Mouse (Mus musculus): ENCODE measurements around the gene Gm11596. TPM values are rescaled to one million over a fixed set of nuclear protein-coding genes. Genes with fewer than 3 reads are reported as not detected.
"Not testable (repeated sequence)": the region's sequence is repeated elsewhere in the genome, so short reads cannot be mapped to it uniquely, and the experiment has no call there.

The Gm11596 gene
- polyA plus RNA-seq, 1 experiment from 2014 or later: not detected

GRCm38 (mm10) chr11:99778401-99778800, 14.9 kb downstream of the Gm11596 start:
- H3K4me1 ChIP-seq (ENCODE audit: control insufficient read depth, low read depth, low read length): no peaks in the 10 kb centered on the region
- 65% methylated on average over 7 of the region's 7 CpGs for WGBS (ENCODE audit: insufficient replicate concordance)

DNA sequence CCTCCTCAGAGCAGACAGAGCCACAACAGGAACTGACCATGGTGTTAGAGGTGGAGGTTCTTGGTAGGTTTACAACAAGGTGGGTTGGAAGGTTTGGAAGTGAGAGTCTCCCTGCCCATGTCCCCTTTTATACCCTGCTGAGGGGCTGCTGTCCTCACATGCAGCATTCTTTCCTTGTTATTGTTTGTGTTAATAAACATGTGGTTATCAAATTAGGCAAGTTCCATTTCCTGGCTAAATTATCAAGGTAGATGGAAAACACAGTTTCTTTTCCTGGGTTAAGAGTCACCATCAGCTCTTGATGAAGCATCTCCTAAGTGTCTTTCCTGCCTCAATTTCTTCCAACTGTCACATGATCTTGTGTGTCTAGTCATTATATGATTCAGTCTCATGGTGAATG, 20.5 kb downstream of the Gm11596 start, which contains the start of gene Gm11595:
Gene Gm11595, minus strand, starts transcription at position 101 of the 400 bp plus-strand sequence.
- H3K36me3 ChIP-seq (ENCODE audit: control insufficient read depth, insufficient read depth); ATAC-seq (ENCODE audit: low read depth); H3K27me3 ChIP-seq (ENCODE audit: control insufficient read depth, insufficient read depth, low read depth, low read length); H3K9ac ChIP-seq (ENCODE audit: low read depth, low read length); H3K4me1 ChIP-seq (ENCODE audit: control insufficient read depth, low read depth, low read length); H3K27ac ChIP-seq (ENCODE audit: low read length); H3K4me3 ChIP-seq (ENCODE audit: low read depth, low read length); H3K4me2 ChIP-seq (ENCODE audit: low read depth, low read length); H3K9me3 ChIP-seq (replicated peaks; ENCODE audit: control insufficient read depth, low read length): not testable (repeated sequence)

More at GRCm38 (mm10) chr11:99778401-99778800, 14.9 kb downstream of the Gm11596 start:
- no peaks in the 10 kb centered on the region for H3K27me3 ChIP-seq (ENCODE audit: control insufficient read depth, insufficient read depth, low read depth, low read length)
- H3K9me3 ChIP-seq (replicated peaks; ENCODE audit: control insufficient read depth, low read length): no peaks in the 10 kb centered on the region
- no peak for ATAC-seq (ENCODE audit: low read depth)
- no peaks in the 10 kb centered on the region for H3K36me3 ChIP-seq (ENCODE audit: control insufficient read depth, insufficient read depth)
- no peak overlapping the region for H3K27ac ChIP-seq (ENCODE audit: low read length)
- H3K9ac ChIP-seq (ENCODE audit: low read depth, low read length): no peak overlapping the region
- H3K4me3 ChIP-seq (ENCODE audit: low read depth, low read length): no peak overlapping the region
- no peak overlapping the region for H3K4me2 ChIP-seq (ENCODE audit: low read depth, low read length)

DNA sequence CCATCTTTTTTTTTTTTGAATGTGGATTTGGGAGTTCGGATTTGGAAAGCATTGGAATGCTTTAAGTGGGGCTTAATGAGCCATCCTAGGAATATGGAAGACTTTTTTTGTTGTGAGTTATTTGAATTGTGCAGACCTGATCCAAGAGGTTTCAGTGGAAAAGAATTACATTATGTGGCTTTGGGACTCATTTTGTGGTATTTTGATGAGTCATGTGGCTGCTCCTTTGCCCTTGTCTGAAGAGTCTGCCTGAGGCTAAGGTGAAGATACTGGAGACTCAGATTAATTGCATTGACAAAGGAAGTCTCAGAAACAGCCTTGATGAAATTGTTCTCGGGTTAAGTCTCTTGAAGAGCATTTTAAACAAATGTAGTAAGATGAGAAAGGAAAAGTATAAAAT, 24.9 kb downstream of the Gm11596 start:
- ATAC-seq (ENCODE audit: low read depth): no peak
- no peaks in the 10 kb centered on the region for H3K4me1 ChIP-seq (ENCODE audit: control insufficient read depth, low read depth, low read length)
- H3K4me2 ChIP-seq (ENCODE audit: low read depth, low read length): no peak overlapping the region
- H3K27ac ChIP-seq (ENCODE audit: low read length): no peak overlapping the region
- no peaks in the 10 kb centered on the region for H3K36me3 ChIP-seq (ENCODE audit: control insufficient read depth, insufficient read depth)
- no peak overlapping the region for H3K9ac ChIP-seq (ENCODE audit: low read depth, low read length)
- H3K4me3 ChIP-seq (ENCODE audit: low read depth, low read length): no peak overlapping the region
- no peaks in the 10 kb centered on the region for H3K27me3 ChIP-seq (ENCODE audit: control insufficient read depth, insufficient read depth, low read depth, low read length)
- H3K9me3 ChIP-seq (replicated peaks; ENCODE audit: control insufficient read depth, low read length): no peaks in the 10 kb centered on the region
- 50% methylated on average over 2 of the region's 2 CpGs for WGBS (ENCODE audit: insufficient replicate concordance)

GRCm38 (mm10) chr11:99758877-99759276, 34.4 kb downstream of the Gm11596 start:
- no peak overlapping the region for H3K4me2 ChIP-seq (ENCODE audit: low read depth, low read length)
- no peaks in the 10 kb centered on the region for H3K9me3 ChIP-seq (replicated peaks; ENCODE audit: control insufficient read depth, low read length)
- no peaks in the 10 kb centered on the region for H3K27me3 ChIP-seq (ENCODE audit: control insufficient read depth, insufficient read depth, low read depth, low read length)
- H3K4me1 ChIP-seq (ENCODE audit: control insufficient read depth, low read depth, low read length): no peaks in the 10 kb centered on the region
- H3K27ac ChIP-seq (ENCODE audit: low read length): no peak overlapping the region
- 50% methylated on average over 1 of the region's 1 CpGs for WGBS (ENCODE audit: insufficient replicate concordance)
- no peak overlapping the region for H3K4me3 ChIP-seq (ENCODE audit: low read depth, low read length)
- H3K9ac ChIP-seq (ENCODE audit: low read depth, low read length): no peak overlapping the region
- ATAC-seq (ENCODE audit: low read depth): no peak
- H3K36me3 ChIP-seq (ENCODE audit: control insufficient read depth, insufficient read depth): no peaks in the 10 kb centered on the region

- H3K4me2 ChIP-seq (ENCODE audit: low read depth, low read length): no peak overlapping the region
- no peaks in the 10 kb centered on the region for H3K36me3 ChIP-seq (ENCODE audit: control insufficient read depth, insufficient read depth)
- H3K4me3 ChIP-seq (ENCODE audit: low read depth, low read length): no peak overlapping the region
- no peak for ATAC-seq (ENCODE audit: low read depth)
- H3K9ac ChIP-seq (ENCODE audit: low read depth, low read length): no peak overlapping the region
- H3K27me3 ChIP-seq (ENCODE audit: control insufficient read depth, insufficient read depth, low read depth, low read length): no peaks in the 10 kb centered on the region
- no peaks in the 10 kb centered on the region for H3K4me1 ChIP-seq (ENCODE audit: control insufficient read depth, low read depth, low read length)
- H3K9me3 ChIP-seq (replicated peaks; ENCODE audit: control insufficient read depth, low read length): no peaks in the 10 kb centered on the region
- no peak overlapping the region for H3K27ac ChIP-seq (ENCODE audit: low read length)
- WGBS (ENCODE audit: insufficient replicate concordance): 62% methylated on average over 3 of the region's 3 CpGs
Measured at GRCm38 (mm10) chr11:99743985-99744384, 49.3 kb downstream of the Gm11596 start.

Other genes with a start within 250 kb of the Gm11596 start
- not detected in 2 replicates for gene Krtap3-3, start 242.6 kb downstream of the Gm11596 start, polyA plus RNA-seq (2015; fragmentation: Nextera tagmentation; extraction: Ambion mirVana)
- gene Krtap3-2, start 236.6 kb downstream of the Gm11596 start, polyA plus RNA-seq (2015; fragmentation: Nextera tagmentation; extraction: Ambion mirVana): not detected in 2 replicates
- not detected in 2 replicates for gene Gm11939, start 234.0 kb downstream of the Gm11596 start, polyA plus RNA-seq (2015; fragmentation: Nextera tagmentation; extraction: Ambion mirVana)
- not detected in 2 replicates for gene Krtap3-1, start 226.8 kb downstream of the Gm11596 start, polyA plus RNA-seq (2015; fragmentation: Nextera tagmentation; extraction: Ambion mirVana)
- not detected in 2 replicates for gene Krtap1-5, start 212.5 kb downstream of the Gm11596 start, polyA plus RNA-seq (2015; fragmentation: Nextera tagmentation; extraction: Ambion mirVana)
- not detected in 2 replicates for gene Krtap1-4, start 209.8 kb downstream of the Gm11596 start, polyA plus RNA-seq (2015; fragmentation: Nextera tagmentation; extraction: Ambion mirVana)
- not detected in 2 replicates for gene Krtap1-3, start 202.1 kb downstream of the Gm11596 start, polyA plus RNA-seq (2015; fragmentation: Nextera tagmentation; extraction: Ambion mirVana)
- gene Krtap9-3, start 195.4 kb downstream of the Gm11596 start, polyA plus RNA-seq (2015; fragmentation: Nextera tagmentation; extraction: Ambion mirVana): not detected in 2 replicates
- not detected in 2 replicates for gene Gm11938, start 190.2 kb downstream of the Gm11596 start, polyA plus RNA-seq (2015; fragmentation: Nextera tagmentation; extraction: Ambion mirVana)
- gene Gm11937, start 183.3 kb downstream of the Gm11596 start, polyA plus RNA-seq (2015; fragmentation: Nextera tagmentation; extraction: Ambion mirVana): not detected in 2 replicates
- not detected in 2 replicates for gene Krtap2-4, start 178.6 kb downstream of the Gm11596 start, polyA plus RNA-seq (2015; fragmentation: Nextera tagmentation; extraction: Ambion mirVana)
- gene Gm11562, start 173.0 kb downstream of the Gm11596 start, polyA plus RNA-seq (2015; fragmentation: Nextera tagmentation; extraction: Ambion mirVana): not detected in 2 replicates
- not detected in 2 replicates for gene Krtap4-1, start 165.2 kb downstream of the Gm11596 start, polyA plus RNA-seq (2015; fragmentation: Nextera tagmentation; extraction: Ambion mirVana)
- not detected in 2 replicates for gene Krtap4-2, start 158.4 kb downstream of the Gm11596 start, polyA plus RNA-seq (2015; fragmentation: Nextera tagmentation; extraction: Ambion mirVana)
- gene Krtap4-7, start 149.4 kb downstream of the Gm11596 start, polyA plus RNA-seq (2015; fragmentation: Nextera tagmentation; extraction: Ambion mirVana): not detected in 2 replicates
- not detected in 2 replicates for gene Gm11555, start 143.2 kb downstream of the Gm11596 start, polyA plus RNA-seq (2015; fragmentation: Nextera tagmentation; extraction: Ambion mirVana)
- not detected in 2 replicates for gene Gm11563, start 134.5 kb downstream of the Gm11596 start, polyA plus RNA-seq (2015; fragmentation: Nextera tagmentation; extraction: Ambion mirVana)
- not detected in 2 replicates for gene Krtap4-6, start 127.5 kb downstream of the Gm11596 start, polyA plus RNA-seq (2015; fragmentation: Nextera tagmentation; extraction: Ambion mirVana)
- not detected in 2 replicates for gene Gm14190, start 102.7 kb downstream of the Gm11596 start, polyA plus RNA-seq (2015; fragmentation: Nextera tagmentation; extraction: Ambion mirVana)
- not detected in 2 replicates for gene Gm14180, start 59.2 kb downstream of the Gm11596 start, polyA plus RNA-seq (2015; fragmentation: Nextera tagmentation; extraction: Ambion mirVana)
- gene Gm11595, start 20.6 kb downstream of the Gm11596 start, polyA plus RNA-seq (2015; fragmentation: Nextera tagmentation; extraction: Ambion mirVana): not detected in 2 replicates
- gene Krtap4-8, start 12.8 kb downstream of the Gm11596 start, polyA plus RNA-seq (2015; fragmentation: Nextera tagmentation; extraction: Ambion mirVana): not detected in 2 replicates
- not detected in 2 replicates for gene Krtap4-9, start 8.3 kb downstream of the Gm11596 start, polyA plus RNA-seq (2015; fragmentation: Nextera tagmentation; extraction: Ambion mirVana)
- not detected in 2 replicates for gene Gm11569, start 5.5 kb upstream of the Gm11596 start, polyA plus RNA-seq (2015; fragmentation: Nextera tagmentation; extraction: Ambion mirVana)
- not detected in 2 replicates for gene Gm11554, start 11.0 kb upstream of the Gm11596 start, polyA plus RNA-seq (2015; fragmentation: Nextera tagmentation; extraction: Ambion mirVana)
- gene Krtap4-13, start 16.4 kb upstream of the Gm11596 start, polyA plus RNA-seq (2015; fragmentation: Nextera tagmentation; extraction: Ambion mirVana): not detected in 2 replicates
- not detected in 2 replicates for gene Gm11564, start 22.2 kb upstream of the Gm11596 start, polyA plus RNA-seq (2015; fragmentation: Nextera tagmentation; extraction: Ambion mirVana)
- not detected in 2 replicates for gene 2300003K06Rik, start 44.6 kb upstream of the Gm11596 start, polyA plus RNA-seq (2015; fragmentation: Nextera tagmentation; extraction: Ambion mirVana)
- gene Krtap4-16, start 58.1 kb upstream of the Gm11596 start, polyA plus RNA-seq (2015; fragmentation: Nextera tagmentation; extraction: Ambion mirVana): not detected in 2 replicates
- gene Gm11568, start 64.5 kb upstream of the Gm11596 start, polyA plus RNA-seq (2015; fragmentation: Nextera tagmentation; extraction: Ambion mirVana): not detected in 2 replicates
- not detected in 2 replicates for gene Gm11559, start 71.0 kb upstream of the Gm11596 start, polyA plus RNA-seq (2015; fragmentation: Nextera tagmentation; extraction: Ambion mirVana)
- not detected in 2 replicates for gene Krtap9-1, start 79.9 kb upstream of the Gm11596 start, polyA plus RNA-seq (2015; fragmentation: Nextera tagmentation; extraction: Ambion mirVana)
- gene Gm11567, start 85.7 kb upstream of the Gm11596 start, polyA plus RNA-seq (2015; fragmentation: Nextera tagmentation; extraction: Ambion mirVana): not detected in 2 replicates
- not detected in 2 replicates for gene Krtap31-1, start 114.5 kb upstream of the Gm11596 start, polyA plus RNA-seq (2015; fragmentation: Nextera tagmentation; extraction: Ambion mirVana)
- gene Gm11565, start 121.3 kb upstream of the Gm11596 start, polyA plus RNA-seq (2015; fragmentation: Nextera tagmentation; extraction: Ambion mirVana): not detected in 2 replicates
- gene Krtap31-2, start 142.8 kb upstream of the Gm11596 start, polyA plus RNA-seq (2015; fragmentation: Nextera tagmentation; extraction: Ambion mirVana): not detected in 2 replicates
- gene Krtap9-5, start 155.0 kb upstream of the Gm11596 start, polyA plus RNA-seq (2015; fragmentation: Nextera tagmentation; extraction: Ambion mirVana): not detected in 2 replicates
- not detected in 2 replicates for gene Krtap29-1, start 185.6 kb upstream of the Gm11596 start, polyA plus RNA-seq (2015; fragmentation: Nextera tagmentation; extraction: Ambion mirVana)
- gene Krtap16-1, start 193.1 kb upstream of the Gm11596 start, polyA plus RNA-seq (2015; fragmentation: Nextera tagmentation; extraction: Ambion mirVana): not detected in 2 replicates
- gene Krtap17-1, start 200.5 kb upstream of the Gm11596 start, polyA plus RNA-seq (2015; fragmentation: Nextera tagmentation; extraction: Ambion mirVana): not detected in 2 replicates
- gene Krt33a, start 222.7 kb upstream of the Gm11596 start, polyA plus RNA-seq (2015; fragmentation: Nextera tagmentation; extraction: Ambion mirVana): not detected in 2 replicates
- not detected in 2 replicates for gene Krt33b, start 236.4 kb upstream of the Gm11596 start, polyA plus RNA-seq (2015; fragmentation: Nextera tagmentation; extraction: Ambion mirVana)
- not detected in 2 replicates for gene Krt34, start 248.1 kb upstream of the Gm11596 start, polyA plus RNA-seq (2015; fragmentation: Nextera tagmentation; extraction: Ambion mirVana)

Data from liver, embryonic 16.5 days (tissue).